Mouse (Mus musculus): Measurements from ENCODE around the gene Shc3.

DNA sequence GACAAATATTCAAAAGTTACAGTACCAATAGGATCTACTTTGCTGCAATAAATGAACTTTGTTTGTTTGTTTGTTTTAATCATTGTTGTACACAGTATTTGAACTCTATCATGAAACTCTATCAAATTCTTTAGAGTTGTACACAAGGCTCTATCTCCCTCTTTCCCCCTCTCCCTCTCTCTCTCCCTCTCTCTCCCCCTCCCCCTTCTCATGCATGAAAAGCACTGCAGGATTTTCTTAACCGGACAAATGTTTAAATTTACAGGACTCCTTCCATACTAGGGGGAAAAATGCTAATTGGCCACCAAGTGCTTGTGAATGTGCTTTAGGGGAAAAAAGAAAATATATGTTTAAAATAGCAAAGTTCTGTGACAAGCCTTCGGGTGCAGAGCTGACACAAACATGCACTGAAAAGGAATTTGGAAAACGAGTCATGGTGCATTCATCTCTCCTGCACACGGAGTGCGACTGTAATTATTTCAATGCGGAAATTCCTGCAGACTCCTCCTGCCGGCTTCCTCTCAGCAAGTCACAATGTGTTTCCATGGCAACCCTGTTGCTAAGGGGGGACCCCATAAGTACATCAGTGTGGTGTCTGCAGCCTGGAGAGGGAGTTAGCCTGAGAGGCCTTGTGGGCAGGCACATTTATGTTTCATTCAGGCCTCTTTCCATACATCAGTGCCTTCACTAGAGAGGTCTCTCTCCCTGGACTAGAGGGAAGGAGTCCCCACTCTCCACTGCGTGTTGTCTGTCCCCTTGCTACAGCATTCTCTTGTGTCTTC, 11.2 kb upstream of the Shc3 start:
- TF ChIP-seq POLR2A (IDR thresholded peaks at IDR 0.05; ENCODE audit: insufficient read depth, low read length) (no peak), EP300 (IDR thresholded peaks at IDR 0.05; ENCODE audit: insufficient read depth, low read depth, low read length) (no peak), CTCF (IDR thresholded peaks at IDR 0.05; ENCODE audit: low read depth, low read length) (no peak)

Measured in ES-Bruce4 (cell line).